Mouse (Mus musculus) kidney, adult 2 months (tissue): ENCODE measurements around the gene Gnaq.

Experiments
- CTCF ChIP-seq: fragments of 200-500 bp; conservative IDR thresholded peaks from 2 replicates; pipeline ENCODE4 v1.5.1; 2011; ENCODE audit warnings: low read depth, mild to moderate bottlenecking, control low read depth, low read length, moderate library complexity, mixed read lengths; ENCODE audit not compliant: insufficient read depth, insufficient read length
- POLR2A ChIP-seq: fragments of 200-500 bp; IDR thresholded peaks from one replicate; pipeline ENCODE4 v1.6.1; 2011; ENCODE audit warnings: low read depth, low read length, control low read depth

DNA sequence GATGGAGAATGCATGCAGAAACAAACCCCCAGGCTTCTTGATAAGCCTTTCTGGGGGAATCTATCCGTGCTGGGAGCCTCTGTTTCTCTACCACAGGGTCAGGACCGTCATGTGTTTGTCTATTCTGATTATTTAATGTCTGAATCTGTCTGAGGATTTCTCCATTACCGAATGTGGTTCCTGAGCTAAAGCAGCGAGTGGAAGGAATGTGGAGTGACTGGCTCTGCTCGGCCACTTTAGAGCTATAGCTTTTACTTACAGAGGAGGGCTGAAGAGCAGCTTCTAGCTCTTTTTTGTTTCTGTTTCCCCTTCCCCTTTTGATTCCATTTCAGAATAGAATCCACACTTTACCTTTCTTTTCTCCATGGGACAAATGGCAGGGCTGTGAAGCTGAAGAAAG, 43.8 kb downstream of the Gnaq start:
- no peak for TF ChIP-seq CTCF
- TF ChIP-seq POLR2A: no peak
